Mouse (Mus musculus) bone marrow macrophage, adult 2 months (primary cell): ENCODE data around the gene Zbtb11.

ENCODE experiments used
- CTCF ChIP-seq: IDR thresholded peaks from 2 replicates; pipeline ENCODE4 v1.5.1; 2012; ENCODE audit warnings: low read depth, mild to moderate bottlenecking, low read length, moderate library complexity
- POLR2A ChIP-seq: IDR thresholded peaks from 2 replicates; pipeline ENCODE4 v1.6.1; 2012; ENCODE audit warnings: mild to moderate bottlenecking, low read depth, low read length, borderline replicate concordance

DNA sequence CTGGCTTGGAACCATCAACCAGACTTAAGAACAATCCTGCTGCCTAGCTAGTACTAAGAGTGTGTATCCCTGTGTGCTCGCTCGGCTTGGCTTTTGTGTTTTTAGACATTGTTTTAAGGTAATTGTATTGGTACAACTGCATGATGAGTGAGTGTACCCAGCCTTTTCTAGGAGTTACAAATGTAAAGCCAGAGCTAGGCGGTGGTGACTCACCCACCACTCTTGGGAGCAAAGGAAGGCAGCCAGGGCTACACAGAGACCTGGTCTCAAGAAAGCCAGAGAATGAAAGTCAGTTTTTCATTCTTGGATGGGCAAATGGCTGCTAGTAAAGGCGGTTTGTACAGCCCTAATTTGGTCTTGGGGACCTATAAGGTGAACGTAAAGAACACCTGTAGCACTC, 3.3 kb upstream of the Zbtb11 start:
- TF ChIP-seq CTCF (no peak), POLR2A (no peak)
